Mouse (Mus musculus) left cerebral cortex, postnatal 25 days (tissue): Measurements from ENCODE around the gene Slc1a1. TPM values are rescaled to one million over a fixed set of nuclear protein-coding genes. Genes with fewer than 3 reads are reported as not detected.
A peak's percentile ranks its signal among the peaks of the same experiment; 100 is the strongest.

ENCODE experiments used
- DNase-seq, 2 experiments: peaks; one replicate each; pipeline ENCODE4 v3.0.0; 2022; ENCODE audit warnings: low spot score in 2 of 2, mixed read lengths in 1 of 2
- intact Hi-C: fragments of 180-260 bp; cut with DNase I; formaldehyde crosslinking; loops from one replicate; pipeline ENCODE4 v1.15.1; 2025
- total RNA-seq, 2 experiments: library from RNA; stranded (reverse); gene quantifications; 2 replicates each; pipeline ENCODE4 v1.2.3; 2021

The Slc1a1 gene
- total RNA-seq, 2 experiments from 2014 or later: 104 to 114 TPM

GRCm38 (mm10) chr19:28844946-28845710 is 10.3 kb downstream of the Slc1a1 start:
- DNase-seq: peak; percentile 56 to 72
- intact Hi-C loops: no loop called here

GRCm38 (mm10) chr19:28850510-28850909 is 15.7 kb downstream of the Slc1a1 start:
- intact Hi-C loops: no loop called here
- DNase-seq: no peak

DNA sequence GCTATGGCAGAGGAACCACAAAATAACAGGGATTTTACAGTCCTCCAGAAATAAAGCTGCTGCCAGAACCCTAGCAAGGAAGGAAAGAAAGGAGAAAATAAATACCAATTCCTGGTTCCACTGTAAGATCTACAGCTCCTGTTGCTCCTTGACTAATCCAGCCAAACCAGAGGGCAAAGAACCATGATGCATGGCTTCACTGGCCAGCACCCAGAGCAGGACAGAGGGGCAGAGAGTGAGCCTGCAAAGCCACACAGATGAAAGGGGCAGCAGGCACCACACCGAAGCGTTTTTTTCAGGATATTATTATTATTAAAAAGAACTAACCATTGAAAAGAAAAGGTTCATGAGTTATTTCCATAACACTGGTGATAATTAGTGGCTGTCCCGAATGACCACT is 17.2 kb downstream of the Slc1a1 start:
- intact Hi-C loops: no loop called here

GRCm38 (mm10) chr19:28854831-28855230 is 20.0 kb downstream of the Slc1a1 start:
- no peak for DNase-seq
- intact Hi-C loops: no loop called here

More for the DNA sequence above, 17.2 kb downstream of the Slc1a1 start:
- no peak for DNase-seq

GRCm38 (mm10) chr19:28860246-28860645 is 25.4 kb downstream of the Slc1a1 start:
- no peak for DNase-seq
- intact Hi-C loops: no loop called here

GRCm38 (mm10) chr19:28863626-28864025 is 28.8 kb downstream of the Slc1a1 start:
- intact Hi-C loops: no loop called here
- no peak for DNase-seq

GRCm38 (mm10) chr19:28864981-28865380 is 30.1 kb downstream of the Slc1a1 start:
- no peak for DNase-seq
- intact Hi-C loops: no loop called here

GRCm38 (mm10) chr19:28865501-28865900 is 30.7 kb downstream of the Slc1a1 start:
- DNase-seq: no peak
- intact Hi-C loops: no loop called here

DNA sequence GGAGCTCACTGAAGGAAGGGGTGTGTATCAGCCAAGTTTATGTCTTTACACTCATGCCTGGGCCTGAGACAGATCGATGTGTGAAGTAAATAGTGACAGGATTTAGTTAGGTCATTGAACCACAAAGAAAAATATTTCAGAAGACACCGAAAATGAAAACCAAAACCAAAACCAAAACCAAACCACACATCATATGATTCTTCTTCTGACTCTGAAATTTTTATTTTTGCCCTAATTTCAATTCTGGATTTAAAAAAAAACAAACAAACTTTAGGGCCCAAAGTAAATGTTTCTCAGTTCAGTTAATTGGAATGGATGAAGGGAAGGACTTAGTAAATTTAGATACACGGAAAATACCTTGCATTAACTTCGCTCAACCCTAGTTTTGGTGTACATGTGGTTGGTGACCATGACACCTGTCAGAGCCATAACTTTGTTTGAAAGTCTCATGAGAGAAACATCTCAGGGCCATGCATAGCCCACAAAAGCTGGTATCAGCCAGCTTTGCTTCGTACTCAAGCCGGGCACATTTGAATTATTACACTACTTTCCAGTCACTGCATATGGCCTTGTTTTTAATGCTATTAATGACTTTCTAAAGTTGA is 34.5 kb downstream of the Slc1a1 start:
- intact Hi-C loops: no loop called here
- DNase-seq: no peak

- intact Hi-C loops: no loop called here
- DNase-seq: no peak
Measured at GRCm38 (mm10) chr19:28870351-28870750, 35.5 kb downstream of the Slc1a1 start.

GRCm38 (mm10) chr19:28879476-28879875 is 44.6 kb downstream of the Slc1a1 start:
- no peak for DNase-seq
- intact Hi-C loops: no loop called here

DNA sequence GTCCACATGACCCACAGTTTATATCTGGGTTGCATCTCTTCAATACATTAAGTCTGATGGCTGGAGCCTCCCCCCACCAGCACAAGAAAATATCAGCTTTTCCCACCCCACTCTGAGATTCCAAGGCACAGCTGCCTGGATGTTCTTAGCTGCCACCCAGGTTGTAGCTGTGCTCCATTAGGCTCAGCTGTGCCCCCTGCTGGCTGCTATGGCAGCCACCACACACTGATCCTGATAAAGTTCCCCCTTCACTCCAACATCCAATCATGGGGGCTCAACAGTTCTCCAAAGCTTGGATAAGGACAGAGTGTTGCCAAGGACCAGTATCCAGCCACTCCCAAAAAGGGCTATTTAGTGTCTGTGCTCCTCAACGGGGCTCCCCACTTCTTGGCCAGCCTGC is 48.3 kb downstream of the Slc1a1 start:
- no peak for DNase-seq
- intact Hi-C loops: loop anchor here (2.0 kb wide), 1 partner anchor 106 kb away; no protein-coding TSS in a partner anchor

DNA sequence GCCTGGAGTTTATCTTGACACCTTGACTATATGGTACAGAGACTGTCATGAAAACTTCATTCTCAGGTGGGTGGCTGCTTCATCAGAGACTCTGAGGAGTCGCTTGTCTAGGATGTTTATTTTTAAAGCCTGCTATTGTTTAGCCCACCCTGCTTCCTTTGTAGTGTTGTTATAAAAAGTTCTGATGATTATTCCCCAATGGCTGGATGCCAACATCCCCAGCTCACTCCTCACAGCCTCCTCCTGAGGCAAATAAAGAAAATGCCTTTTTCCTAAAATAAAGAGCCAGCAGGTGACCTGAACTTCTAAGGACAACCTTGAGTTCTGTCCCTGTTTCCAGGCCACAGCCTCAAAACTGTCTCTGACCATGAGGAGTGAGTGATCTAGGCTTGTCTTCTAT is 53.6 kb downstream of the Slc1a1 start:
- no peak for DNase-seq
- intact Hi-C loops: no loop called here

DNA sequence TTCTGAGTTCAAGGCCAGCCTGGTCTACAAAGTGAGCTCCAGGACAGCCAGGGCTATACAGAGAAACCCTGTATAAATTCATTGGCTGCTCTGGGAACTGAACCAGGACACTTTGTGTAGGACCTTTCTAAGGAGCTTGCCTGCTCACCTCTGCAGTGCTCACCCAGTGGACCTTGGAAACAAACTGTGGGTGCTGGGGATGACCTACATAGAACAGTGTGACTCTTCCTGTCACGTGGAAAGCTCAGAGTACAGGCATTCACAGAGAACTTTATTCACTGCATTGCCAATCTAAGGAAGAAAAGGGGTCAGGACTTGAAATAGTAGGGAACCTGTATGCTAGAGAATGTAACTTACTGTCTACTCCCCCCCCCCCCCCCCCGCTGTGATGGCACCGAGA is 54.4 kb downstream of the Slc1a1 start:
- DNase-seq: no peak
- intact Hi-C loops: no loop called here

DNA sequence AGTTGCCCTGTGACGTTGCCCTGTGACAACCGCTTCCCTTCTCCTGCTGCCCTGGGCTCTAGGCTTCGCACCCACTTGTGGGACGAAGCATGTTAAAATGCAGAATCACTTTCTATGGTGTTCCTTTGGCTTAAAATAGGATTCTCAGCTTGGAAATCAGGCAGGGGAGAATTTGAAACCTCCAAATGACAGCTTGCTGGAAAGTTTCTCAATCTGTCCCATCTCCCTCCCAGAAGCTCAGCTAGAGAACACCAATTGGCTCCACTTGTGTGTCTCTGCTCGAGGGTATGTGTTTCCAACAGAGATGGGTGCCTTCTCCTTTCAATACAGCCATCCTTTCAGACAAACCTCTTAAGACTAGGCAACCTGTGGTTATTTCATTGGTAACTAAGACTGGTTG is 56.4 kb downstream of the Slc1a1 start:
- intact Hi-C loops: no loop called here
- peak in 1 of 2 experiments; percentile 39 for DNase-seq

DNA sequence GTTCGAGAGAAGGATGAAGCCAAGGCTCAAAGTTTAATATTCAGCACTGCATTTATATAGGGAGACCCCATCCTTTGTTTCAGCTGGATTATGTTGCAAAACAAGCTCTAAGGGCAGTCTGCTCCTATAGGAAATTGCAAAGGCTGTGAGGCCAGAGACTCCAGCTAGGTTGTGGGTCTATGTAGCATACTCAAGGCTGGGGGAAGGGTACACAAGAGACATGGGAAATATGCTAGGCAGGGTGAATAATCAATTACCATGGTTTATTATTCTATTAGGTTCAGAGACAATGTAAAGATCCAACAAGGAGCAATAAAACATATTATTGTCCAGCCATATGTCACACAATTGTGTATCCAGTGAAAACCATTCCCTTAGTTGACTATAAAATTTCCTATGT is 57.0 kb downstream of the Slc1a1 start:
- no peak for DNase-seq
- intact Hi-C loops: no loop called here

- DNase-seq: peak in 1 of 2 experiments; percentile 85
- intact Hi-C loops: loop anchor here (2.0 kb wide), 1 partner anchor 66 kb away; the partner anchor contains the start of gene Plpp6
Measured at GRCm38 (mm10) chr19:28896639-28897038, 61.8 kb downstream of the Slc1a1 start.

GRCm38 (mm10) chr19:28897497-28897896 is 62.6 kb downstream of the Slc1a1 start:
- peak in 1 of 2 experiments; percentile 59 for DNase-seq
- intact Hi-C loops: loop anchor here (2.0 kb wide), 1 partner anchor 65 kb away; the partner anchor contains the start of gene Plpp6

- intact Hi-C loops: no loop called here
- peak in 1 of 2 experiments; percentile 58 for DNase-seq
Measured at GRCm38 (mm10) chr19:28900771-28901170, 65.9 kb downstream of the Slc1a1 start.

DNA sequence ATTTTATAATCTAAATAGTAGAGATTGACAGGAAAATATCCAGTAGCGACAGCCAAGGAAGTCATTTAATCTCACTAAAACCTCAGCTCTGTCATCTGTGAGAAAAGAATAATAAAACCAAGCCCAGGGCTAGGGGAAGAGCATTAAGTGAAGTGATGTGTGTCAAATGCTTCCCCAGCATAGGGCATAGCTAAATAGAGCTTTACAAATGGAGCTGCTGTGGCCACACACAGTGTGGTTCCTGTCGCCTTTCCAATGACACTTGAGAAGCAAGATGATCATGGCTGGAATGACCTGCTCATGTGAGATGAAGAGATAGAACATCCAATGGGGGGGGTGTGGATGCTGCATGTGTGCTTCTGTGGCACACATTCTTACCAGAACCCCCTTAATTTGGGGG is 67.3 kb downstream of the Slc1a1 start:
- intact Hi-C loops: loop anchor here (2.0 kb wide), 1 partner anchor 67 kb away; the partner anchor contains the start of gene Slc1a1
- DNase-seq: no peak

DNA sequence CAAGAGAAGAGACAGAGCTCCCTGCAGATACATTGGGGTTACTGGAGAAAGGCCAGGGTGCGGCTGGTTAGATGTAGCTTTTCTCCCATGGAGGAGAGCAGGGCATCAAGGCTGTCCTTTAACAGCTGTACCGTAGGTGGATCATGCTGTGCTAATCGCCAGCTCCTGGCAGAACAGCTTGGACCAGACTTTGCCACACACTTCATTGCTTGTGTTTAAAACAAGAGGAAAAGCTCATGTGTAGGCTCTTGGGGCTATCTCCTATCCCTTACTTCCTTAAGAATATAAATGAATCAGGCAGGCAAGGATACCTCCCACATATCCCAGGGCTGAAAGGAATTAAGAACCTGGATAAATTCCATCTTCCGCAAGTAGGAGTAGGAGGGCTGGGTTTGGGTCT is 68.0 kb downstream of the Slc1a1 start:
- intact Hi-C loops: loop anchor here (2.0 kb wide), 1 partner anchor 68 kb away; the partner anchor contains the start of gene Slc1a1

More for the DNA sequence above, 68.0 kb downstream of the Slc1a1 start:
- DNase-seq: peak; percentile 72 to 91
